Mouse (Mus musculus) macrophage (primary cell): ENCODE data around the gene Trim25. TPM values are rescaled to one million over a fixed set of nuclear protein-coding genes. Genes with fewer than 3 reads are reported as not detected.

ENCODE experiments used
- H3K27ac ChIP-seq: fragments of 350-480 bp; formaldehyde crosslinking; 2 replicates; pipeline ENCODE4 v1.9.0; 2021
- H3K36me3 ChIP-seq: fragments of 350-480 bp; formaldehyde crosslinking; 2 replicates; pipeline ENCODE4 v1.9.0; 2021; ENCODE audit errors: inconsistent target
- H3K4me3 ChIP-seq: fragments of 350-480 bp; formaldehyde crosslinking; 2 replicates; pipeline ENCODE4 v1.9.0; 2021; ENCODE audit errors: inconsistent target
- H3K79me2 ChIP-seq: fragments of 350-480 bp; formaldehyde crosslinking; 2 replicates; pipeline ENCODE4 v1.9.0; 2021; ENCODE audit errors: inconsistent target
- WGBS: methylation state at CpG from one replicate; pipeline ENCODE4 v1.1.7; 2026; ENCODE audit warnings: inconsistent platforms; ENCODE audit not compliant: missing documents; 5-methylcytosine and 5-hydroxymethylcytosine counted together
- polyA plus RNA-seq: library from polyadenylated mRNA; stranded (reverse); fragments of 250-400 nt; gene quantifications from 3 replicates; pipeline ENCODE4 v1.2.4, GENCODE M21; 2018; ENCODE audit warnings: inconsistent platforms

The Trim25 gene
- polyA plus RNA-seq, 1 experiment from 2014 or later, result 117 TPM

DNA sequence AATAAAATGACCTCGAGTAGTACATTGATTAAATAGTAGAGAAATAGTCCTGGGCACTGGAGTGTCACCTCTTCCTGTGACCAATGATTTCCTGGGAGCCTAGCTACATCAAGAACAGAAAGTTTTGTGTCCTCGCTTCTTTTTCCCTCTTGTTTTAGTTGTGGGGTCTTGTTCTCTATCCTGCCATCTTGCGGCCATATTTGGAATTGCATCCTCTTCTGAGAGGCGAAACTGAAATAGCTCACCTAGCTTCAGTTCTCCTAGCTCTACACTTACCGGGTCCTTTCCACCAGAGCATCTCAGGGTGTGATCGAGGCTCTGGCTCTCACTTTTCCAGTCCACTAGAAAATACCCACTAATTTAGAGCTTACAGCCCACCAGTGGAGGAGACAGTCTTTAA lies 70.1 kb downstream of the Trim25 start:
- H3K4me3 ChIP-seq, result no peak overlapping the region
- H3K79me2 ChIP-seq, result no peaks in the 10 kb centered on the region
- no peaks in the 10 kb centered on the region for H3K36me3 ChIP-seq
- H3K27ac ChIP-seq, result no peak overlapping the region
- whole genome bisulfite sequencing, result 24% methylated on average over 6 of the region's 6 CpGs

Other genes with a start within 250 kb of the Trim25 start
- 4.9 to 14.0 TPM (median 5.7 TPM) in 3 replicates for gene Akap1, start 134.8 kb upstream of the Trim25 start, polyA plus RNA-seq
- 284 to 556 TPM (median 477 TPM) in 3 replicates for gene Scpep1, start 43.9 kb upstream of the Trim25 start, polyA plus RNA-seq
- not detected in 3 replicates for gene Elobl, start 32.4 kb upstream of the Trim25 start, polyA plus RNA-seq
- 5.1 to 8.0 TPM (median 5.6 TPM) in 3 replicates for gene Coil, start 29.1 kb upstream of the Trim25 start, polyA plus RNA-seq
- 3.6 to 6.2 TPM (median 4.9 TPM) in 3 replicates for gene Dgke, start 67.5 kb downstream of the Trim25 start, polyA plus RNA-seq
- gene Gm525, start 74.5 kb downstream of the Trim25 start, polyA plus RNA-seq, result not detected in 3 replicates